Mouse (Mus musculus) forebrain, embryonic 12.5 days (tissue): ENCODE measurements around the gene Herc3. TPM values are rescaled to one million over a fixed set of nuclear protein-coding genes. Genes with fewer than 3 reads are reported as not detected.
A peak's percentile ranks its signal among the peaks of the same experiment; 100 is the strongest.

Source experiments
- ATAC-seq: fragments of 200-750 bp; cut with Nextera tagmentation; 2 replicates; pipeline ENCODE4 v1.8.0; 2017; ENCODE audit warnings: moderate TSS enrichment; ENCODE audit not compliant: low FRiP score
- H3K27ac ChIP-seq: fragments of 300-500 bp; sonication (generic); 2 replicates; pipeline ENCODE4 v1.5.1; 2016; ENCODE audit warnings: mild to moderate bottlenecking
- H3K27me3 ChIP-seq: fragments of 300-500 bp; sonication (generic); 2 replicates; pipeline ENCODE4 v1.6.1; 2016; ENCODE audit warnings: mild to moderate bottlenecking
- H3K36me3 ChIP-seq: fragments of 300-500 bp; sonication (generic); replicated peaks from 2 replicates; pipeline ENCODE4 v1.6.1; 2016; ENCODE audit warnings: mild to moderate bottlenecking
- H3K4me1 ChIP-seq: fragments of 300-500 bp; sonication (generic); 2 replicates; pipeline ENCODE4 v1.6.1; 2016
- H3K4me2 ChIP-seq: fragments of 300-500 bp; sonication (generic); 2 replicates; pipeline ENCODE4 v1.6.1; 2016; ENCODE audit warnings: mild to moderate bottlenecking, moderate library complexity
- H3K4me3 ChIP-seq: fragments of 300-500 bp; sonication (generic); replicated peaks from 2 replicates; pipeline ENCODE4 v1.5.1; 2016; ENCODE audit warnings: mild to moderate bottlenecking
- H3K9ac ChIP-seq: fragments of 300-500 bp; sonication (generic); 2 replicates; pipeline ENCODE4 v1.6.1; 2016; ENCODE audit warnings: mild to moderate bottlenecking
- H3K9me3 ChIP-seq: fragments of 300-500 bp; sonication (generic); 2 replicates; pipeline ENCODE4 v1.6.1; 2016
- WGBS: fragments of 180-500 bp; shearing (Covaris S2); methylation state at CpG from one replicate; pipeline ENCODE4 v1.1.7; 2016; 5-methylcytosine and 5-hydroxymethylcytosine counted together
- polyA plus RNA-seq: library from polyadenylated mRNA; unstranded; fragments of >200 nt; fragmentation: Nextera tagmentation; extraction: Ambion mirVana; gene quantifications from 2 replicates; pipeline ENCODE4 v1.2.1, GENCODE M21; 2016

Herc3 gene
- polyA plus RNA-seq, 1 experiment from 2014 or later = 15.8 TPM

DNA sequence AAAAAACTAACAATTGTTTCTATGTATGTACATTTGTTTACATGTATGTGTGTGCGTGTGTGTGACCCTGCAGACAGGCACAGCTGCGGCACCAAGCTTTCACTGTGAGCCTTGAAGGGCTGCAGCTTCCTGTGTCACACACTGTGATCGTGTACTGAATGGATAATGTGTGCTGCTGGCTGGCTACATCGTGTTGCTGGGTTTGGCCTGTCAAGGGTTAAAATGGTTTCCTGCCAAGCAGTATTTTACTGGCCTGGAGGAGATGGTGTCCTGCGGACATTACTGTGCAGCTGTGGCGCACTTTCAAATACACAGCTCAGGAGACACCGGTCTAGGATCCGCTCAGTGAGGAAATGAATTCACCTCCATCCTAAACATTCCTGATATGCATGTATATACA is 71.9 kb downstream of the Herc3 start:
- H3K9ac ChIP-seq = no peak overlapping the region
- peaks cover 9% of the 10 kb centered on the region; the same call in 1 of the 2 replicates for H3K4me1 ChIP-seq
- no peaks in the 10 kb centered on the region for H3K27me3 ChIP-seq
- ATAC-seq = peak; percentile 87
- H3K36me3 ChIP-seq = no peaks in the 10 kb centered on the region
- peaks cover 16% of the 10 kb centered on the region for H3K9me3 ChIP-seq
- 0 out of 2 replicates have a peak overlapping the region, but pooled peaks have one; percentile 19 for H3K27ac ChIP-seq
- H3K4me2 ChIP-seq = no peak overlapping the region; the same call in 1 of the 2 replicates
- 33% methylated on average over 8 of the region's 8 CpGs for WGBS
- no peak overlapping the region for H3K4me3 ChIP-seq

DNA sequence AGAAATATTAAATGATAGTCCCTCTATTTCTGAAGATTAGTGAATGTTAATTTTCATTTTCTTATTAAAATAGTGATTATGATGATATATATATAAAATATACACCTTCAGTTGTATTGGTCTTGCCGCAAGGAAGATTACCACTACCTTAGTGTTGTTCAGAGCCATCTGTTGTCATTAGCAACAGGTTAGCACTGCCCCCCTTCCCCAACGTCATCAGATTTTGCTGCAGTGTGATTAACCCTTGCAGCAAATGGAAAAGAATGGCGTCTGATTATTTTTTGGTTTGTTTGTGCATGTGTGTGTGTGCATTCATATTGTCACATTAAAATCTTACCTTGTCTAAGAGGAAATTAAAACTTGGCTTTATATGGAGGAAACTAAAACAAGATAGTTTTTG is 73.3 kb downstream of the Herc3 start:
- ATAC-seq = no peak
- Histone ChIP-seq H3K27me3 (no peaks in the 10 kb centered on the region), H3K9me3 (peaks cover 16% of the 10 kb centered on the region), H3K9ac (no peak overlapping the region), H3K4me2 (no peak overlapping the region), H3K36me3 (no peaks in the 10 kb centered on the region), H3K4me1 (peaks cover 9% of the 10 kb centered on the region; the same call in 1 of the 2 replicates), H3K27ac (no peak overlapping the region), H3K4me3 (no peak overlapping the region)
- WGBS = 52% methylated on average over 3 of the region's 3 CpGs

GRCm38 (mm10) chr6:58906852-58907261 is 75.6 kb downstream of the Herc3 start, which contains the start of gene Nap1l5:
Gene Nap1l5, minus strand, starts transcription at chr6:58907076.
- 47% methylated on average over 34 of the region's 34 CpGs for WGBS
- ATAC-seq = peak; percentile 84
- peak within 1 kb of the TSS; percentile 61 for H3K27ac ChIP-seq
- H3K4me2 ChIP-seq = peak within 1 kb of the TSS; percentile 64
- no peaks in the 10 kb centered on the region for H3K36me3 ChIP-seq
- no peaks in the 10 kb centered on the region for H3K27me3 ChIP-seq
- peaks cover 9% of the 10 kb centered on the region; the same call in 1 of the 2 replicates for H3K4me1 ChIP-seq
- peaks cover 16% of the 10 kb centered on the region for H3K9me3 ChIP-seq
- H3K4me3 ChIP-seq = peak within 1 kb of the TSS; percentile 50
- H3K9ac ChIP-seq = peak within 1 kb of the TSS; percentile 45

DNA sequence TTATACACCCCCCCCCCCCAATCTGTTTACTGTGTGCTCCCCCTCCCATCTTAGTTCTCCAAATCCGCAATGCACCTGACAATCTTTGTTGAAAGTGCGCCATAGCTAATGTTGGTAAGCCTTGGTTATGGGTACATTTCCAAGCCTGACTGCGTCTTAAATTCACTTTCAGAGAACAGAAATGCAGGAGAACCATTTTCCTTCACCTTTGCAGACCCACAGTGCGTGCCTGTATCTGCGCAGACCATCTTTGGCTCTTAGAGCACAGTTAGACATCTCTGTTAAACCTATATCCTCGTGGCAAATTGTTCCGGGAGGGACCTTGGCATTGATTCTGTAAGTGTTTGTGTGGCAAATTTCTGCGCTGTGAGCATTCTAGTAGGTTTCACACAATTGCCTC is 76.1 kb downstream of the Herc3 start:
- Histone ChIP-seq H3K27ac (no peak overlapping the region), H3K4me1 (peaks cover 6% of the 10 kb centered on the region; the same call in 1 of the 2 replicates)
- WGBS = 75% methylated on average over 8 of the region's 8 CpGs

GRCm38 (mm10) chr6:58907791-58908190 is 76.5 kb downstream of the Herc3 start:
- ATAC-seq = no peak
- no peak overlapping the region for H3K4me2 ChIP-seq
- H3K27me3 ChIP-seq = no peaks in the 10 kb centered on the region
- peaks cover 16% of the 10 kb centered on the region for H3K9me3 ChIP-seq
- WGBS = 62% methylated on average over 2 of the region's 2 CpGs
- no peak overlapping the region for H3K9ac ChIP-seq
- H3K36me3 ChIP-seq = no peaks in the 10 kb centered on the region
- no peak overlapping the region for H3K4me3 ChIP-seq
- H3K4me1 ChIP-seq = peaks cover 6% of the 10 kb centered on the region; the same call in 1 of the 2 replicates
- H3K27ac ChIP-seq = no peak overlapping the region

More for the DNA sequence above, 76.1 kb downstream of the Herc3 start:
- Histone ChIP-seq H3K36me3 (no peaks in the 10 kb centered on the region), H3K27me3 (no peaks in the 10 kb centered on the region), H3K9me3 (peaks cover 16% of the 10 kb centered on the region), H3K4me2 (peak overlapping the region; percentile 64), H3K4me3 (peak overlapping the region; percentile 50), H3K9ac (peak overlapping the region; percentile 45; the same call in 1 of the 2 replicates)
- ATAC-seq = no peak; the same call in 1 of the 2 replicates

DNA sequence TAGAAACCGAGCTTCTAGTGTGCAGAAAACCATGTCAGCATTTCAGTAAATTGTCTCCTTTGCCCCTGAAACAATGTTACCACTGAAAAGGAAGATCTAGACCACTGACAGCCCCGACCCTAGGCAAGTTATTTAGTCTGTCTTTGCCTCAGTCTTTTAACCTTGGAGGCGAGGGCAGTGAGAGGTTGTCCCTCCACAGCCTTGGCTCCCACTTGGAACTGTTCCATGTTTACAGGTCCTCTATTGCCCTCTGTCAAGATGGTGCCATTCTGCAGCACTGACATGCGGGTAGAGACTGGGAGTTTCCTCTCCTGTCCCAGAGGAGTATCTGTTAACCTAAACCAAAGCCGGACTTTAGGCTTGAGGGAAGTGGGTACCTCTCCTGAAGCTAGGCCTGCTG is 81.6 kb downstream of the Herc3 start:
- Histone ChIP-seq H3K4me1 (no peaks in the 10 kb centered on the region), H3K27me3 (no peaks in the 10 kb centered on the region), H3K4me3 (no peak overlapping the region), H3K9me3 (no peaks in the 10 kb centered on the region), H3K4me2 (no peak overlapping the region), H3K36me3 (no peaks in the 10 kb centered on the region), H3K27ac (no peak overlapping the region), H3K9ac (no peak overlapping the region)
- ATAC-seq = no peak
- 85% methylated on average over 5 of the region's 5 CpGs for WGBS

DNA sequence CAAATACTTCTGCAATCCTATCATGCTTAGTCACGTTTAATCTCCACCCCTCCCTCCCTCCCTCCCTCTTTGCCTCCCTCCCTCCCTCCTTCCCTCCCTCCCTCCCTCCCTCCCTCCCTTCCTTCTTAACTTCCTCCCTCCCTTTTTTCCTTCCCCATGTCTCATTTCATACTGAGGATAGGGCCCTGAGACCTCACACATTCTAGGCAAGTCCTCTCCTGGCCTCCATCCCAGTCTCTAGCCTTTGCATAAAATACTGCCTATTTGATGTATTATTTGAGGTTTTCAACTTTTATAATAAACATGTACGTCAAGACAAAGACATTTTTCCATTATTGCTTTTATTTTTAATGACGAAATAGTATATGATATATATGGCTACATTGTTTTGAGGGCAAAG is 82.3 kb downstream of the Herc3 start:
- H3K9ac ChIP-seq = no peak overlapping the region
- no peak overlapping the region for H3K4me3 ChIP-seq
- 85% methylated on average over 3 of the region's 3 CpGs for WGBS
- no peak overlapping the region for H3K27ac ChIP-seq
- no peaks in the 10 kb centered on the region for H3K4me1 ChIP-seq
- H3K9me3 ChIP-seq = no peaks in the 10 kb centered on the region
- no peaks in the 10 kb centered on the region for H3K36me3 ChIP-seq
- no peak overlapping the region for H3K4me2 ChIP-seq
- ATAC-seq = no peak
- H3K27me3 ChIP-seq = no peaks in the 10 kb centered on the region

GRCm38 (mm10) chr6:58913971-58914370 is 82.7 kb downstream of the Herc3 start:
- Histone ChIP-seq H3K9ac (no peak overlapping the region), H3K9me3 (no peaks in the 10 kb centered on the region), H3K36me3 (no peaks in the 10 kb centered on the region), H3K4me3 (no peak overlapping the region), H3K27me3 (no peaks in the 10 kb centered on the region), H3K27ac (no peak overlapping the region), H3K4me2 (no peak overlapping the region), H3K4me1 (no peaks in the 10 kb centered on the region)
- WGBS = 86% methylated on average over 5 of the region's 5 CpGs
- ATAC-seq = no peak

GRCm38 (mm10) chr6:58916498-58916897 is 85.2 kb downstream of the Herc3 start:
- no peak for ATAC-seq
- no peak overlapping the region for H3K4me2 ChIP-seq
- WGBS = 86% methylated on average over 5 of the region's 5 CpGs

GRCm38 (mm10) chr6:58920735-58921134 is 89.5 kb downstream of the Herc3 start:
- H3K4me1 ChIP-seq = no peaks in the 10 kb centered on the region
- H3K4me3 ChIP-seq = no peak overlapping the region

More at GRCm38 (mm10) chr6:58916498-58916897, 85.2 kb downstream of the Herc3 start:
- no peaks in the 10 kb centered on the region for H3K36me3 ChIP-seq
- H3K27ac ChIP-seq = no peak overlapping the region
- no peak overlapping the region for H3K9ac ChIP-seq
- no peaks in the 10 kb centered on the region for H3K4me1 ChIP-seq
- H3K27me3 ChIP-seq = no peaks in the 10 kb centered on the region
- no peaks in the 10 kb centered on the region for H3K9me3 ChIP-seq
- no peak overlapping the region for H3K4me3 ChIP-seq

DNA sequence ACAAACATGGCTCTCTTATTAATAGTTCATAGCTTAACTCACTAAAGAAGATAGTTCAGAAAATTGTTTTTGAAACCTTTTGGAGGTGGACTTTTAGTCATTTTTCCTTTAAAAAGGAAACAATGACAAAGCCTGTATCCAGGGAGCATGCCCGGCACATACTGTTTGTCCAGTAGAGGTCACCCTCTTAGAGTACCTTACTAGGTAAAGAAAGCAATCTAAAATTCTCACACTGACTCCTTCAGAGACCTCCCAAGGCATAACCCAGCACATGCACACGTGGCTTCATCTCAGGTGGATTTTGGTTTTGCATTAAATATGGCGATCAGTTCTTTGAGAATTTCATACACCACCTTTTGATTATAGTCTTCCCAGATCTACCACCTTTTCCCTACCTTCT is 90.4 kb downstream of the Herc3 start:
- 0 out of 2 replicates have a peak, but pooled peaks have one; percentile 55 for ATAC-seq

More at GRCm38 (mm10) chr6:58920735-58921134, 89.5 kb downstream of the Herc3 start:
- no peak overlapping the region for H3K9ac ChIP-seq
- H3K9me3 ChIP-seq = no peaks in the 10 kb centered on the region
- no peaks in the 10 kb centered on the region for H3K27me3 ChIP-seq
- no peaks in the 10 kb centered on the region for H3K36me3 ChIP-seq
- H3K4me2 ChIP-seq = no peak overlapping the region
- H3K27ac ChIP-seq = no peak overlapping the region
- 78% methylated on average over 6 of the region's 6 CpGs for WGBS
- ATAC-seq = no peak

DNA sequence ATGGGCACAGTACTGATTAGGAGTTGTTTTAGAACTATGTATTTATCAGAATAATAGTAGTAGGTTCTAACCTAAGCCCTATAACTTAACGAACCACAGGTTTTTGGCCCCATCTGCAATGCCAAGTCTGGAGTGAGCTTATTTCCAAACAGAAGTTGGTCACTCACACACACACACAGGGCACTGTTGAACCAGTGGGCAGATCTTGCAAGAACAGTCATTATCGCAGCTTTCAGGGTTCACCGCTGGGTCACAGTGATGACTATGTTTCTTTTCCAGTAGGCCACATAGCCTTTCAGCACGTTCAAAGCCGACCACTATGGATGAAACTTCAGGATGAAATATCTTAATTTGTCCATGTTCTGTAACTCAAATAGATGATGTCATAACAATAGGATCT is 91.2 kb downstream of the Herc3 start:
- Histone ChIP-seq H3K4me2 (no peak overlapping the region), H3K4me3 (no peak overlapping the region), H3K27ac (no peak overlapping the region), H3K4me1 (no peaks in the 10 kb centered on the region), H3K9ac (no peak overlapping the region), H3K27me3 (no peaks in the 10 kb centered on the region), H3K9me3 (no peaks in the 10 kb centered on the region), H3K36me3 (no peaks in the 10 kb centered on the region)
- 90% methylated on average over 5 of the region's 5 CpGs for WGBS
- ATAC-seq = no peak

More for the DNA sequence above, 90.4 kb downstream of the Herc3 start:
- Histone ChIP-seq H3K9ac (no peak overlapping the region), H3K36me3 (no peaks in the 10 kb centered on the region), H3K4me1 (no peaks in the 10 kb centered on the region), H3K4me2 (no peak overlapping the region), H3K4me3 (no peak overlapping the region), H3K27me3 (no peaks in the 10 kb centered on the region), H3K27ac (no peak overlapping the region), H3K9me3 (no peaks in the 10 kb centered on the region)
- 42% methylated on average over 3 of the region's 3 CpGs for WGBS

DNA sequence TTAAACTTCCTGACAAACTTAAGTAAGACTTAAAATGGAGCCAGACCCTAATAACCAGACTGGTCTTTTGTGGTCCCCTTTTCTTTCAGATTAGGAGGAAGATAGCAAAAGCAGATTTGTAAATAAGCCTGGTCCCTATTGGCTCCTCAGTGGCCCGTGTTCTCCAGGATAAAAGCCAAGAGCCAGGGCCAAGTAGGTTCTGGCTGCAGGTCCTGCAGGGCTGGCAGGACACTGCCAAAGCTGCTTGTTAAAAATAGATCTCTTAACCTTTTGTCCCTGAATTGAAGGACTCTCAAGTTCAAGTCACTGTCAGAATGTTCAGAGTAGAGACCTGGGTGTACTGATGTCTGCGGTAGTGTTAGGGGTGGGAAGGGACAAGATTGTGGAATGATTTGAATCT is 96.6 kb downstream of the Herc3 start:
- no peaks in the 10 kb centered on the region for H3K27me3 ChIP-seq
- H3K4me2 ChIP-seq = no peak overlapping the region
- WGBS = 81% methylated on average over 2 of the region's 2 CpGs
- H3K9me3 ChIP-seq = no peaks in the 10 kb centered on the region
- no peak for ATAC-seq
- no peaks in the 10 kb centered on the region for H3K36me3 ChIP-seq
- no peak overlapping the region for H3K27ac ChIP-seq
- H3K4me3 ChIP-seq = no peak overlapping the region
- no peak overlapping the region for H3K9ac ChIP-seq
- peaks cover 15% of the 10 kb centered on the region for H3K4me1 ChIP-seq
